Mouse (Mus musculus) embryonic fibroblast, embryonic 13.5 days (primary cell): ENCODE measurements around the gene March6.

Experiments used
- CTCF ChIP-seq: IDR thresholded peaks from 2 replicates; pipeline ENCODE4 v1.5.1; 2011; ENCODE audit warnings: mild to moderate bottlenecking, control low read depth, low read length, moderate library complexity, borderline replicate concordance; ENCODE audit not compliant: insufficient read depth
- POLR2A ChIP-seq: IDR thresholded peaks from 2 replicates; pipeline ENCODE4 v1.6.1; 2011; ENCODE audit warnings: low read depth, mild to moderate bottlenecking, control low read depth, low read length, moderate library complexity

- TF ChIP-seq POLR2A: no peak
- TF ChIP-seq CTCF: no peak
Observed at GRCm38 (mm10) chr15:31529103-31529502, 1.8 kb downstream of the March6 start.
